Mouse (Mus musculus) left cerebral cortex, adult 9 months (tissue): ENCODE measurements around the gene Slx4ip.
A peak's percentile ranks its signal among the peaks of the same experiment; 100 is the strongest.

Experiments
- DNase-seq, 2 experiments: peaks; one replicate each; pipeline ENCODE4 v3.0.0; 2022; ENCODE audit warnings: low spot score in 2 of 2

Slx4ip gene

GRCm38 (mm10) chr2:137099211-137099734 lies 208.3 kb downstream of the Slx4ip start:
- no peak for DNase-seq

- no peak for DNase-seq
These were observed 210.1 kb downstream of the Slx4ip start for GRCm38 (mm10) chr2:137101074-137101473.

GRCm38 (mm10) chr2:137107203-137107602 lies 216.2 kb downstream of the Slx4ip start:
- no peak for DNase-seq

- DNase-seq: no peak
These were observed 216.9 kb downstream of the Slx4ip start for GRCm38 (mm10) chr2:137107946-137108345.

GRCm38 (mm10) chr2:137109321-137110213 lies 218.5 kb downstream of the Slx4ip start:
- no peak for DNase-seq

GRCm38 (mm10) chr2:137110214-137110898 lies 219.3 kb downstream of the Slx4ip start:
- DNase-seq: no peak

GRCm38 (mm10) chr2:137113288-137114061 lies 222.5 kb downstream of the Slx4ip start:
- no peak for DNase-seq

GRCm38 (mm10) chr2:137114248-137115096 lies 223.5 kb downstream of the Slx4ip start:
- peak; percentile 31 to 70 for DNase-seq

- DNase-seq: no peak
These were observed 224.4 kb downstream of the Slx4ip start for GRCm38 (mm10) chr2:137115241-137116024.

GRCm38 (mm10) chr2:137116025-137116674 lies 225.1 kb downstream of the Slx4ip start, which contains the start of gene Jag1:
Gene Jag1, minus strand, starts transcription at chr2:137116644.
- DNase-seq: peak in 1 of 2 experiments; percentile 31

- DNase-seq: peak; percentile 16 to 70
These were observed 225.8 kb downstream of the Slx4ip start for GRCm38 (mm10) chr2:137116675-137117320.

- peak; percentile 22 to 58 for DNase-seq
These were observed 226.3 kb downstream of the Slx4ip start for GRCm38 (mm10) chr2:137117321-137117690.
